ENCODE assay signal across 25 mouse cellular contexts in genomic region chr2:17409276-17409675, GRCm38 (mm10).
"Had no signal": no experiment of that assay in that cellular context is flagged by ENCODE, and none has a peak within 500 bp of the region (broad histone marks: within the 10 kb centered on the region; RNA-seq: fewer than 3 reads in every experiment).

No protein-coding gene starts in this region.

- H3K27me3 ChIP-seq: heart, embryonic 13.5 days; heart, embryonic 15.5 days; hindbrain, embryonic 13.5 days; hindbrain, embryonic 15.5 days; limb, embryonic 13.5 days; limb, embryonic 15.5 days; liver, embryonic 12.5 days had no signal

- H3K9ac ChIP-seq: heart, embryonic 13.5 days; heart, embryonic 15.5 days; hindbrain, embryonic 13.5 days; hindbrain, embryonic 15.5 days; limb, embryonic 13.5 days; limb, embryonic 15.5 days; liver, embryonic 12.5 days; liver, embryonic 14.5 days had no signal

- H3K4me1 ChIP-seq: heart, embryonic 13.5 days; heart, embryonic 15.5 days; hindbrain, embryonic 13.5 days; hindbrain, embryonic 15.5 days; limb, embryonic 13.5 days; limb, embryonic 15.5 days; liver, embryonic 12.5 days had no signal

- H3K36me3 ChIP-seq: hindbrain, embryonic 13.5 days; hindbrain, embryonic 15.5 days; limb, embryonic 13.5 days; limb, embryonic 15.5 days; liver, embryonic 12.5 days had no signal

- H3K27ac ChIP-seq: gastrocnemius, adult 2 months; heart, adult 2 months; heart, embryonic 13.5 days; heart, embryonic 15.5 days; hindbrain, embryonic 13.5 days; hindbrain, embryonic 15.5 days; hindbrain, postnatal 0 days; limb, embryonic 13.5 days; limb, embryonic 15.5 days; liver, embryonic 12.5 days; liver, embryonic 14.5 days had no signal

- ATAC-seq: hindbrain, postnatal 0 days; intestine, postnatal 0 days; liver, embryonic 12.5 days had no signal

- H3K4me3 ChIP-seq: gastrocnemius, adult 2 months; heart, adult 2 months; heart, embryonic 13.5 days; heart, embryonic 15.5 days; hindbrain, embryonic 13.5 days; hindbrain, embryonic 15.5 days; limb, embryonic 13.5 days; limb, embryonic 15.5 days; liver, embryonic 12.5 days had no signal

- H3K4me2 ChIP-seq: heart, embryonic 11.5 days; heart, embryonic 13.5 days; heart, embryonic 15.5 days; hindbrain, embryonic 13.5 days; hindbrain, embryonic 15.5 days; limb, embryonic 13.5 days; limb, embryonic 15.5 days; liver, embryonic 12.5 days had no signal

- H3K9me3 ChIP-seq: heart, embryonic 13.5 days; heart, embryonic 15.5 days; hindbrain, embryonic 13.5 days; hindbrain, embryonic 15.5 days; limb, embryonic 13.5 days; limb, embryonic 15.5 days; liver, embryonic 12.5 days had no signal

- DNase-seq: gastrocnemius, adult 2 months; gastrocnemius, postnatal 10 days; gastrocnemius, postnatal 25 days; heart, adult 11 months; heart, adult 2 months; heart, postnatal 14 days; heart, postnatal 36 days; kidney, adult 18-20 months; kidney, adult 8-10 months; kidney, postnatal 10 days; kidney, postnatal 25 days; kidney, postnatal 4 days; layer of hippocampus, adult 9-11 months; left cerebral cortex, postnatal 4 days had no signal
